14 mouse cellular contexts compared by ENCODE assay signal in genomic region chr11:87289313-87289712, GRCm38 (mm10).
"Had no signal": no experiment of that assay in that cellular context is flagged by ENCODE, and none has a peak within 500 bp of the region (broad histone marks: within the 10 kb centered on the region; RNA-seq: fewer than 3 reads in every experiment).

No protein-coding gene starts in this region.

- H3K4me2 ChIP-seq: liver, embryonic 11.5 days; liver, embryonic 15.5 days; neural tube, embryonic 15.5 days; stomach, embryonic 15.5 days had no signal

- H3K4me3 ChIP-seq: limb, embryonic 10.5 days; liver, embryonic 15.5 days; myocyte; neural tube, embryonic 15.5 days; stomach, embryonic 15.5 days had no signal

- H3K9ac ChIP-seq: liver, embryonic 15.5 days; neural tube, embryonic 15.5 days; stomach, embryonic 15.5 days had no signal

- H3K27ac ChIP-seq: limb, embryonic 10.5 days; liver, embryonic 15.5 days; neural tube, embryonic 15.5 days; stomach, embryonic 15.5 days had no signal

- ATAC-seq: hindbrain, embryonic 16.5 days; inflammation-experienced regulatory T-cells, adult 6 months; lung, postnatal 0 days had no signal

- DNase-seq: lung, adult 2 months; lung, postnatal 36 days; midbrain, embryonic 14.5 days; thymus, adult 2 months; thymus, postnatal 25 days had no signal

- H3K36me3 ChIP-seq: limb, embryonic 10.5 days; liver, embryonic 15.5 days; neural tube, embryonic 15.5 days; stomach, embryonic 15.5 days had no signal

- H3K27me3 ChIP-seq: liver, embryonic 15.5 days; neural tube, embryonic 15.5 days; stomach, embryonic 15.5 days had no signal

- H3K4me1 ChIP-seq: limb, embryonic 10.5 days; liver, embryonic 15.5 days; stomach, embryonic 15.5 days had no signal

- H3K9me3 ChIP-seq: limb, embryonic 10.5 days; liver, embryonic 15.5 days; stomach, embryonic 15.5 days had no signal
